Mouse (Mus musculus): ENCODE results near the gene Phf20. TPM values are rescaled to one million over a fixed set of nuclear protein-coding genes. Genes with fewer than 3 reads are reported as not detected.

The Phf20 gene
- polyA plus RNA-seq, 1 experiment from 2014 or later = 119 TPM

GRCm38 (mm10) chr2:156193066-156193862, 3.0 kb upstream of the Phf20 start:
- H3K4me2 ChIP-seq (ENCODE audit: low read depth, low read length) = no peak overlapping the region
- H3K4me1 ChIP-seq (ENCODE audit: control insufficient read depth, insufficient read depth, low read length) = peaks cover 10% of the 10 kb centered on the region
- no peaks in the 10 kb centered on the region for H3K9me3 ChIP-seq (ENCODE audit: control insufficient read depth, low read length)
- no peak overlapping the region for H3K4me3 ChIP-seq (ENCODE audit: low read depth, low read length)
- H3K9ac ChIP-seq (replicated peaks; ENCODE audit: low read depth, low read length) = no peak overlapping the region
- no peak for ATAC-seq (ENCODE audit: low read depth)
- H3K27me3 ChIP-seq (ENCODE audit: control insufficient read depth, insufficient read depth, low read length) = no peaks in the 10 kb centered on the region
- H3K36me3 ChIP-seq (ENCODE audit: control insufficient read depth, insufficient read depth, low read length) = no peaks in the 10 kb centered on the region
- H3K27ac ChIP-seq (ENCODE audit: low read depth, low read length) = no peak overlapping the region
- WGBS = 92% methylated on average over 3 of the region's 3 CpGs

GRCm38 (mm10) chr2:156194571-156194970, 1.7 kb upstream of the Phf20 start:
- Histone ChIP-seq H3K4me2 (ENCODE audit: low read depth, low read length) (no peak overlapping the region), H3K9ac (replicated peaks; ENCODE audit: low read depth, low read length) (no peak overlapping the region), H3K27me3 (ENCODE audit: control insufficient read depth, insufficient read depth, low read length) (no peaks in the 10 kb centered on the region), H3K4me3 (ENCODE audit: low read depth, low read length) (no peak overlapping the region), H3K27ac (ENCODE audit: low read depth, low read length) (no peak overlapping the region), H3K9me3 (ENCODE audit: control insufficient read depth, low read length) (no peaks in the 10 kb centered on the region), H3K4me1 (ENCODE audit: control insufficient read depth, insufficient read depth, low read length) (peaks cover 15% of the 10 kb centered on the region), H3K36me3 (ENCODE audit: control insufficient read depth, insufficient read depth, low read length) (no peaks in the 10 kb centered on the region)
- ATAC-seq (ENCODE audit: low read depth) = no peak

DNA sequence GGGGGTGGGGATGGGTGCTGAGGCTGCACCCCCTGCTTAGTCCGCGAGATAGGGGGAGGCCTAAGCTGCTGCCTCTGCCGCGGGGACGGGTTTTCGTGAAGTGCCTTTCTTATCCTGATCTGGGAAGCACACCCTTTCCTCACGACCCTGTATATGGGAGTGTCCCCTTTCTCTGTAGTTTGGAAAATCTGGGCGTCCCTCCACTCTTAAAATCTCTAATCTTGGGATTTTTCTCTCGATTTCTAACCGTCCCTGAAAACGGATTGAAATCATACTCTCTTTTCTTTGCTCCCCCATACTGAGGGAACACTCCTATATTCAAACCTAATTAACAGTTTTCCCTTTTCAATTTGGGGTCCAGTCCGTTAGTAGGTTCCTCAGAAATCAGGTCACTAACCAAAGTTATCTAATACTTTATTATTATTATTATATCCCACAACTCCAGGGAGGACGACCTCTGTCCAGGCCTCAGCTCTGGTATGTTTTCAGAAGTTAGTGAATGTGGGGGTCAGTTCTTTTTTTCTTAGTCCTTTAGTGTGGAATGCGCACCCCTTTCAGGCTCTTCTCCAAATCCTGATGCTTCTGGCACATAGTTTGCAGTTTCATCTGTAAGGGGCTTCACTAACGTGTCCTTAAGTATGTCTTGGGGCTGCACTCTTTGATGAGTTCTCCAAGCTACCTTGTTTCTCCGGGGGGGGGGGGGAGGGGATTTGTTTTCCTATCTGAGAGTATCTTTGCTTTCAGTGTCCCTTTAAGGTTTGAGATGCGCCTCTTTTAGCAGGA, 1.1 kb downstream of the Phf20 start:
- no peak for ATAC-seq (ENCODE audit: low read depth)
- no peaks in the 10 kb centered on the region for H3K27me3 ChIP-seq (ENCODE audit: control insufficient read depth, insufficient read depth, low read length)
- H3K4me1 ChIP-seq (ENCODE audit: control insufficient read depth, insufficient read depth, low read length) = peaks cover 17% of the 10 kb centered on the region
- peaks cover 4% of the 10 kb centered on the region; the same call in 1 of the 2 replicates for H3K36me3 ChIP-seq (ENCODE audit: control insufficient read depth, insufficient read depth, low read length)
- H3K9me3 ChIP-seq (ENCODE audit: control insufficient read depth, low read length) = no peaks in the 10 kb centered on the region
- peak overlapping the region; percentile 91 for H3K9ac ChIP-seq (replicated peaks; ENCODE audit: low read depth, low read length)
- WGBS = 7% methylated on average over 17 of the region's 17 CpGs
- peak overlapping the region; percentile 76 for H3K4me3 ChIP-seq (ENCODE audit: low read depth, low read length)
- peak overlapping the region; percentile 73 for H3K4me2 ChIP-seq (ENCODE audit: low read depth, low read length)
- H3K27ac ChIP-seq (ENCODE audit: low read depth, low read length) = peak overlapping the region; percentile 97

- Histone ChIP-seq H3K27ac (ENCODE audit: low read depth, low read length) (no peak overlapping the region), H3K4me2 (ENCODE audit: low read depth, low read length) (no peak overlapping the region), H3K27me3 (ENCODE audit: control insufficient read depth, insufficient read depth, low read length) (no peaks in the 10 kb centered on the region), H3K4me3 (ENCODE audit: low read depth, low read length) (no peak overlapping the region), H3K36me3 (ENCODE audit: control insufficient read depth, insufficient read depth, low read length) (peaks cover 4% of the 10 kb centered on the region; the same call in 1 of the 2 replicates), H3K4me1 (ENCODE audit: control insufficient read depth, insufficient read depth, low read length) (peaks cover 28% of the 10 kb centered on the region), H3K9ac (replicated peaks; ENCODE audit: low read depth, low read length) (no peak overlapping the region), H3K9me3 (ENCODE audit: control insufficient read depth, low read length) (no peaks in the 10 kb centered on the region)
- 57% methylated on average over 3 of the region's 3 CpGs for WGBS
- ATAC-seq (ENCODE audit: low read depth) = no peak
Measured at GRCm38 (mm10) chr2:156199944-156200343, 3.7 kb downstream of the Phf20 start.

DNA sequence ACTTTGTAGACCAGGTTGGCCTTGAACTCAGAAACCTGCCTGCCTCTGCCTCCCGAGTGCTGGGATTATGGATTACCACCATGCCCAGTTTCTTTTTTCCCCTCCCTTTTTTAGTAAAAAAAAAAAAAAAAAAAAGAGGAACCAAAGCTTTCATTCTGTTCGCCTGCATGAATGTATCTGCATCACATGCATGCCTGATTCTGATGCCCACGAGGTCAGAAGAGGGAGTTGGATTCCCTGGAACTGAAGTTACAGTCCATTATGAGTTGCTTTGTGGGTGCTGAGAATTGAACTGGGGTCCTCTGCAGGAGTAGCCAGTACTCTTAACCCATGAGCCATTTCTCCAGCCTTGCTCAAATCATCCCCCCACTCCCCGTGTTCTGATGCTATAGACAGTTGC, 5.2 kb downstream of the Phf20 start:
- 96% methylated on average over 4 of the region's 4 CpGs for WGBS
- no peak for ATAC-seq (ENCODE audit: low read depth)

DNA sequence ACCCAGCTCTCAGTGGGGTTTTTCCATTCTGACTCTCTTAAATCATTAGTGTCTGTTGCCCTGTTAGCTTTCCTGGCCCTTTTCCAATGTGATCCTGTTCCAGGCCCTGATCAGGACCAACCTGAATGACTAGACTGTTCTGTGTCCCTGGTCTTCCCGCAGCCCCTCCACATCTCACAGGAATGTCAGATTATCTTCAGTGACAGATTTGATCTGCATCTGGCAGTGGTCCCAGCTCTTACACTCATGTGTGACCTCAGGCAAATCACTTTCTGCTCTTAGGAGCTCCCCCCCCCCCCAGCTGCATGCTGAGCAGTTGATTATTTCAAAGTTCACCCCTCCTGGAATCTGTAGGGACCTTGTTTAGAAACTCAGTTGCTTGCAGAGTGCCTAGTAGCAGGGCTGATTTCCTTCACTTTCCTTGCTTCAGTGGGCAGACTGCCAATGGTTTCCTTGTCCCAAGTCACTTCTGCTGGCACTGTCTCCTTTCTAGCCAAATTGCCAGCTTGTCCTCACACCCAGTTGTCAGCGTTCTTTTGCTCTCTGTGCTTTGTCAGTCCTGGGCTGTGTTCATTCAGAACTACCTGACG, 6.7 kb downstream of the Phf20 start:
- WGBS = 53% methylated on average over 3 of the region's 3 CpGs
- Histone ChIP-seq H3K4me2 (ENCODE audit: low read depth, low read length) (no peak overlapping the region), H3K9ac (replicated peaks; ENCODE audit: low read depth, low read length) (0 out of 2 replicates have a peak overlapping the region, but pooled peaks have one; percentile 11), H3K36me3 (ENCODE audit: control insufficient read depth, insufficient read depth, low read length) (peaks cover 4% of the 10 kb centered on the region; the same call in 1 of the 2 replicates), H3K9me3 (ENCODE audit: control insufficient read depth, low read length) (no peaks in the 10 kb centered on the region), H3K4me1 (ENCODE audit: control insufficient read depth, insufficient read depth, low read length) (peaks cover 21% of the 10 kb centered on the region), H3K4me3 (ENCODE audit: low read depth, low read length) (no peak overlapping the region), H3K27me3 (ENCODE audit: control insufficient read depth, insufficient read depth, low read length) (no peaks in the 10 kb centered on the region), H3K27ac (ENCODE audit: low read depth, low read length) (peak overlapping the region; percentile 11)
- ATAC-seq (ENCODE audit: low read depth) = peak; percentile 81

More for the DNA sequence above, 5.2 kb downstream of the Phf20 start:
- H3K9me3 ChIP-seq (ENCODE audit: control insufficient read depth, low read length) = no peaks in the 10 kb centered on the region
- H3K4me2 ChIP-seq (ENCODE audit: low read depth, low read length) = no peak overlapping the region
- H3K4me3 ChIP-seq (ENCODE audit: low read depth, low read length) = no peak overlapping the region
- no peaks in the 10 kb centered on the region for H3K27me3 ChIP-seq (ENCODE audit: control insufficient read depth, insufficient read depth, low read length)
- H3K9ac ChIP-seq (replicated peaks; ENCODE audit: low read depth, low read length) = no peak overlapping the region
- peaks cover 26% of the 10 kb centered on the region for H3K4me1 ChIP-seq (ENCODE audit: control insufficient read depth, insufficient read depth, low read length)
- H3K36me3 ChIP-seq (ENCODE audit: control insufficient read depth, insufficient read depth, low read length) = peaks cover 4% of the 10 kb centered on the region; the same call in 1 of the 2 replicates
- no peak overlapping the region for H3K27ac ChIP-seq (ENCODE audit: low read depth, low read length)

DNA sequence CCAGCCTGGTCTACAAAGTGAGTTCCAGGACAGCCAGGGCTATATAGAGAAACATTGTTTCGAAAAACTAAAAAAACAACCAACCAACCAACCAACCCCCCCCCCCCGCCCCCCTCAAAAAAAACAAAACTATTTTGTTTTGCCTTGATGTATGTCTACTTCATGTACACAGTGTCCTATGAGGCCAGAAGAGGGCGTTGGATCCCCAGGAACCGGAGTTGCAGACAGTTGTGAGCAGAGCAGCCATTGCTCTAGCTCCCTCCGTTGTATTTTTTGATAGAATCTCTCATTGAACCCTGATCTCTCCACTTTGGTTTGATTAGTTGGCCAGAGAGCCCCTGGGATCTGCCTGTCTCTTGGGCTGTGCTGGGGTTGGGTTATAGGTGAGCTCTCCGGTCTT, 7.7 kb downstream of the Phf20 start:
- 93% methylated on average over 6 of the region's 6 CpGs for WGBS
- H3K4me2 ChIP-seq (ENCODE audit: low read depth, low read length) = no peak overlapping the region
- H3K27me3 ChIP-seq (ENCODE audit: control insufficient read depth, insufficient read depth, low read length) = no peaks in the 10 kb centered on the region
- no peak overlapping the region for H3K9ac ChIP-seq (replicated peaks; ENCODE audit: low read depth, low read length)
- peaks cover 4% of the 10 kb centered on the region; the same call in 1 of the 2 replicates for H3K36me3 ChIP-seq (ENCODE audit: control insufficient read depth, insufficient read depth, low read length)
- no peak overlapping the region for H3K4me3 ChIP-seq (ENCODE audit: low read depth, low read length)
- no peak for ATAC-seq (ENCODE audit: low read depth)
- H3K4me1 ChIP-seq (ENCODE audit: control insufficient read depth, insufficient read depth, low read length) = peaks cover 13% of the 10 kb centered on the region
- H3K9me3 ChIP-seq (ENCODE audit: control insufficient read depth, low read length) = no peaks in the 10 kb centered on the region
- no peak overlapping the region for H3K27ac ChIP-seq (ENCODE audit: low read depth, low read length)

- ATAC-seq (ENCODE audit: low read depth) = no peak
- no peaks in the 10 kb centered on the region for H3K9me3 ChIP-seq (ENCODE audit: control insufficient read depth, low read length)
- H3K9ac ChIP-seq (replicated peaks; ENCODE audit: low read depth, low read length) = no peak overlapping the region
- WGBS = 45% methylated on average over 1 of the region's 1 CpGs
- H3K4me3 ChIP-seq (ENCODE audit: low read depth, low read length) = no peak overlapping the region
- H3K4me1 ChIP-seq (ENCODE audit: control insufficient read depth, insufficient read depth, low read length) = no peaks in the 10 kb centered on the region
- H3K27me3 ChIP-seq (ENCODE audit: control insufficient read depth, insufficient read depth, low read length) = no peaks in the 10 kb centered on the region
- H3K4me2 ChIP-seq (ENCODE audit: low read depth, low read length) = no peak overlapping the region
- no peaks in the 10 kb centered on the region for H3K36me3 ChIP-seq (ENCODE audit: control insufficient read depth, insufficient read depth, low read length)
- H3K27ac ChIP-seq (ENCODE audit: low read depth, low read length) = no peak overlapping the region
Measured at GRCm38 (mm10) chr2:156217786-156218185, 21.5 kb downstream of the Phf20 start.

- no peaks in the 10 kb centered on the region for H3K27me3 ChIP-seq (ENCODE audit: control insufficient read depth, insufficient read depth, low read length)
- no peaks in the 10 kb centered on the region for H3K9me3 ChIP-seq (ENCODE audit: control insufficient read depth, low read length)
- no peak overlapping the region for H3K9ac ChIP-seq (replicated peaks; ENCODE audit: low read depth, low read length)
- no peak overlapping the region for H3K4me3 ChIP-seq (ENCODE audit: low read depth, low read length)
- no peaks in the 10 kb centered on the region for H3K4me1 ChIP-seq (ENCODE audit: control insufficient read depth, insufficient read depth, low read length)
- no peak for ATAC-seq (ENCODE audit: low read depth)
- no peak overlapping the region for H3K4me2 ChIP-seq (ENCODE audit: low read depth, low read length)
- peaks cover 16% of the 10 kb centered on the region for H3K36me3 ChIP-seq (ENCODE audit: control insufficient read depth, insufficient read depth, low read length)
- no peak overlapping the region for H3K27ac ChIP-seq (ENCODE audit: low read depth, low read length)
Measured at GRCm38 (mm10) chr2:156222100-156222499, 25.8 kb downstream of the Phf20 start.

Data from neural tube, embryonic 14.5 days (tissue).